Mouse (Mus musculus): ENCODE data around the gene Fam83e. TPM values are rescaled to one million over a fixed set of nuclear protein-coding genes. Genes with fewer than 3 reads are reported as not detected.

Fam83e gene
- polyA plus RNA-seq, 1 experiment from 2014 or later: 1.7 TPM

- peaks cover 24% of the 10 kb centered on the region for H3K4me1 ChIP-seq (ENCODE audit: insufficient read depth, low read depth, low read length)
- peaks cover 13% of the 10 kb centered on the region; the same call in 1 of the 2 replicates for H3K27me3 ChIP-seq (replicated peaks; ENCODE audit: insufficient read depth, low read length)
- DNase-seq (ENCODE audit: low spot score) (no peak), ATAC-seq (no peak)
- H3K36me3 ChIP-seq (ENCODE audit: insufficient read depth, low read length): no peaks in the 10 kb centered on the region
- no peak overlapping the region for H3K9ac ChIP-seq (replicated peaks; ENCODE audit: low read depth)
- H3K4me2 ChIP-seq (replicated peaks; ENCODE audit: low read depth, low read length): no peak overlapping the region
- H3K9me3 ChIP-seq (ENCODE audit: low read length): no peaks in the 10 kb centered on the region
- WGBS: 35% methylated on average over 11 of the region's 11 CpGs
- no peak for TF ChIP-seq CTCF (IDR thresholded peaks at IDR 0.05)
- TF ChIP-seq EP300 (IDR thresholded peaks at IDR 0.05): no peak
- H3K27ac ChIP-seq (ENCODE audit: low read length): no peak overlapping the region
- no peak overlapping the region for H3K4me3 ChIP-seq (ENCODE audit: low read depth, low read length)
These were observed 19.9 kb upstream of the Fam83e start for GRCm38 (mm10) chr7:45701072-45701471.

GRCm38 (mm10) chr7:45701607-45702006 lies 19.4 kb upstream of the Fam83e start:
- DNase-seq (ENCODE audit: low spot score) (no peak), ATAC-seq (no peak)
- peaks cover 13% of the 10 kb centered on the region; the same call in 1 of the 2 replicates for H3K27me3 ChIP-seq (replicated peaks; ENCODE audit: insufficient read depth, low read length)
- no peak overlapping the region for H3K27ac ChIP-seq (ENCODE audit: low read length)
- H3K36me3 ChIP-seq (ENCODE audit: insufficient read depth, low read length): no peaks in the 10 kb centered on the region
- H3K4me2 ChIP-seq (replicated peaks; ENCODE audit: low read depth, low read length): no peak overlapping the region
- WGBS: 85% methylated on average over 11 of the region's 11 CpGs
- no peak overlapping the region for H3K9ac ChIP-seq (replicated peaks; ENCODE audit: low read depth)
- H3K4me3 ChIP-seq (ENCODE audit: low read depth, low read length): no peak overlapping the region
- H3K4me1 ChIP-seq (ENCODE audit: insufficient read depth, low read depth, low read length): peaks cover 28% of the 10 kb centered on the region
- TF ChIP-seq CTCF (IDR thresholded peaks at IDR 0.05) (no peak), EP300 (IDR thresholded peaks at IDR 0.05) (no peak)
- no peaks in the 10 kb centered on the region for H3K9me3 ChIP-seq (ENCODE audit: low read length)

GRCm38 (mm10) chr7:45702316-45702715 lies 18.7 kb upstream of the Fam83e start:
- Histone ChIP-seq H3K27ac (ENCODE audit: low read length) (no peak overlapping the region), H3K4me2 (replicated peaks; ENCODE audit: low read depth, low read length) (no peak overlapping the region), H3K9me3 (ENCODE audit: low read length) (no peaks in the 10 kb centered on the region), H3K9ac (replicated peaks; ENCODE audit: low read depth) (no peak overlapping the region), H3K36me3 (ENCODE audit: insufficient read depth, low read length) (no peaks in the 10 kb centered on the region), H3K4me3 (ENCODE audit: low read depth, low read length) (no peak overlapping the region), H3K4me1 (ENCODE audit: insufficient read depth, low read depth, low read length) (peaks cover 31% of the 10 kb centered on the region), H3K27me3 (replicated peaks; ENCODE audit: insufficient read depth, low read length) (peaks cover 13% of the 10 kb centered on the region; the same call in 1 of the 2 replicates)
- TF ChIP-seq CTCF (IDR thresholded peaks at IDR 0.05) (no peak), EP300 (IDR thresholded peaks at IDR 0.05) (no peak)
- DNase-seq (ENCODE audit: low spot score) (no peak), ATAC-seq (no peak)
- WGBS: 88% methylated on average over 11 of the region's 11 CpGs

- no peak overlapping the region for H3K27ac ChIP-seq (ENCODE audit: low read length)
- H3K36me3 ChIP-seq (ENCODE audit: insufficient read depth, low read length): no peaks in the 10 kb centered on the region
- no peak for DNase-seq (ENCODE audit: low spot score)
- H3K4me1 ChIP-seq (ENCODE audit: insufficient read depth, low read depth, low read length): peaks cover 33% of the 10 kb centered on the region
- no peak for ATAC-seq
- H3K4me3 ChIP-seq (ENCODE audit: low read depth, low read length): no peak overlapping the region
- WGBS: 91% methylated on average over 17 of the region's 17 CpGs
- peaks cover 13% of the 10 kb centered on the region; the same call in 1 of the 2 replicates for H3K27me3 ChIP-seq (replicated peaks; ENCODE audit: insufficient read depth, low read length)
- H3K9me3 ChIP-seq (ENCODE audit: low read length): no peaks in the 10 kb centered on the region
- no peak overlapping the region for H3K4me2 ChIP-seq (replicated peaks; ENCODE audit: low read depth, low read length)
- H3K9ac ChIP-seq (replicated peaks; ENCODE audit: low read depth): no peak overlapping the region
- no peak for TF ChIP-seq CTCF (IDR thresholded peaks at IDR 0.05)
- TF ChIP-seq EP300 (IDR thresholded peaks at IDR 0.05): no peak
These were observed 18.0 kb upstream of the Fam83e start for GRCm38 (mm10) chr7:45702809-45703520.

GRCm38 (mm10) chr7:45703521-45704033 lies 17.4 kb upstream of the Fam83e start:
- peak overlapping the region; percentile 81 for H3K27ac ChIP-seq (ENCODE audit: low read length)
- ATAC-seq (no peak), DNase-seq (ENCODE audit: low spot score) (no peak)
- H3K4me1 ChIP-seq (ENCODE audit: insufficient read depth, low read depth, low read length): peaks cover 39% of the 10 kb centered on the region
- WGBS: 35% methylated on average over 12 of the region's 12 CpGs
- peak overlapping the region; percentile 95 for H3K4me2 ChIP-seq (replicated peaks; ENCODE audit: low read depth, low read length)
- TF ChIP-seq EP300 (IDR thresholded peaks at IDR 0.05) (no peak), CTCF (IDR thresholded peaks at IDR 0.05) (no peak)
- no peaks in the 10 kb centered on the region for H3K36me3 ChIP-seq (ENCODE audit: insufficient read depth, low read length)
- no peak overlapping the region for H3K9ac ChIP-seq (replicated peaks; ENCODE audit: low read depth)
- H3K9me3 ChIP-seq (ENCODE audit: low read length): no peaks in the 10 kb centered on the region
- peaks cover 13% of the 10 kb centered on the region; the same call in 1 of the 2 replicates for H3K27me3 ChIP-seq (replicated peaks; ENCODE audit: insufficient read depth, low read length)
- no peak overlapping the region for H3K4me3 ChIP-seq (ENCODE audit: low read depth, low read length)

GRCm38 (mm10) chr7:45704046-45704559 lies 16.9 kb upstream of the Fam83e start:
- H3K4me1 ChIP-seq (ENCODE audit: insufficient read depth, low read depth, low read length): peaks cover 42% of the 10 kb centered on the region
- WGBS: 3% methylated on average over 13 of the region's 13 CpGs
- H3K27ac ChIP-seq (ENCODE audit: low read length): peak overlapping the region; percentile 81
- H3K4me3 ChIP-seq (ENCODE audit: low read depth, low read length): peak overlapping the region; percentile 27
- no peaks in the 10 kb centered on the region for H3K9me3 ChIP-seq (ENCODE audit: low read length)
- peak overlapping the region; percentile 95 for H3K4me2 ChIP-seq (replicated peaks; ENCODE audit: low read depth, low read length)
- DNase-seq (ENCODE audit: low spot score) (peak; percentile 93), ATAC-seq (peak; percentile 37)
- TF ChIP-seq CTCF (IDR thresholded peaks at IDR 0.05) (no peak), EP300 (IDR thresholded peaks at IDR 0.05) (no peak)
- H3K36me3 ChIP-seq (ENCODE audit: insufficient read depth, low read length): no peaks in the 10 kb centered on the region
- H3K9ac ChIP-seq (replicated peaks; ENCODE audit: low read depth): peak overlapping the region; percentile 32; the same call in 1 of the 2 replicates
- peaks cover 11% of the 10 kb centered on the region; the same call in 1 of the 2 replicates for H3K27me3 ChIP-seq (replicated peaks; ENCODE audit: insufficient read depth, low read length)

Data from lung, postnatal 0 days (tissue).